Mouse (Mus musculus): ENCODE measurements around the gene Slc25a13. TPM values are rescaled to one million over a fixed set of nuclear protein-coding genes. Genes with fewer than 3 reads are reported as not detected.

Gene Slc25a13
- total RNA-seq, 2 experiments from 2014 or later, result 124 to 140 TPM

DNA sequence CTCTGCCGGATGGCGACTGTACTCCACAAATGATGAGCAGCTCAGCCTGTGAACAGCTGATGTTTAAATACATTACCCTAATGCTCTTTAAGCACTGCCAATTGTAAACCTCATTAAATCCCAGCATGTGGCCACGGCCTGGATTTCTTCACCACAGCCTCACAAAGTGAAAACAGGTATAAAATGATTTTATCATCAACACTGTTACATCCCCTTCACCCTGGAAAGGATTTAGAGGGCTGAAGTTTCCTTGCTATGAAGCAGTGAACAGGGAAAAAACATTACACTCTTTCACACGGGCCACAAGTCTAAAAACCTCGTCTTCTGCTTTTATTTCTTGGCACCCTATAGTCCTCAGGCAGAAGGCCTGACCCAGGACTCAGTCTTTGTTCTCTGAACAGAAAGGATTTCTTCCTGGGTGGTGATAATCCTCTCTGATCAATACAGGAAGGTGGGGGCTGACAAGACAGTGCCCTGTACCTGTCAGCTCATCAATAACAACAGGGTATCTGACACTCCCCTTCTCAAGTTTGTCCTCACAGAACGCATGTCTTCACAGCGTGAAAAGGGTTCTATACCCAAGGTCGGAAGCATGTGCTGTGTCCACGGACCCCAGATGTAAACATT lies 42.9 kb downstream of the Slc25a13 start:
- no peak for DNase-seq (ENCODE audit: low spot score)
- intact Hi-C loops (cut with DNase I), result no loop called here

GRCm38 (mm10) chr6:6173166-6173934 lies 43.6 kb downstream of the Slc25a13 start:
- DNase-seq (ENCODE audit: low spot score), result no peak
- intact Hi-C loops (cut with DNase I), result no loop called here

DNA sequence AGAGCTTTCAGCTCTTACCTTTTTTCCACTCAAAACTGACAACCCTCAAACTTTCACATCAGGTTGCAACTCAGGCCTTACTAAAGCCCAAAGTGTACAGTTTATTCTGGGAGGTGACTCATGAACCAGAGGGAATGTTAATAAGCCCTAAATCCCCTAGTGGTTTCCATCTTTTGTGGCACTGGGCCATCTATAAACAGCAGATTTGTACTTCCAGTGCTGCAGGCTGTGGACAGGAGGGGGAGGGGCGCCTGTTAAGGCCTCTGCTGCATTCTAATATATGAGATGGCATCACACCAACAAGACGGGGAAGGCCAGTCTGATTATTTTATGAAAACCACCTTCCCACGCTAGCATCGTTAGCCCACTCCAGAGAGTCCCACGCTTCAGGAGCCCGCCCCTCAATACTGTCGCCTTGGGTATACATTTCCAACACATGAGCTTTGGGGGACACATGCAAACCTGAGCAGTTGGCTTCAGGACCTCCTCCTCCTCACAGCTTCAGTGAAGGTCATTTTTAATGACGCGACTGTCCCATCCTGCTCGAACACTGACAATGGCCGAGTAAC lies 48.3 kb downstream of the Slc25a13 start:
- DNase-seq (ENCODE audit: low spot score), result no peak
- intact Hi-C loops (cut with DNase I), result no loop called here

DNA sequence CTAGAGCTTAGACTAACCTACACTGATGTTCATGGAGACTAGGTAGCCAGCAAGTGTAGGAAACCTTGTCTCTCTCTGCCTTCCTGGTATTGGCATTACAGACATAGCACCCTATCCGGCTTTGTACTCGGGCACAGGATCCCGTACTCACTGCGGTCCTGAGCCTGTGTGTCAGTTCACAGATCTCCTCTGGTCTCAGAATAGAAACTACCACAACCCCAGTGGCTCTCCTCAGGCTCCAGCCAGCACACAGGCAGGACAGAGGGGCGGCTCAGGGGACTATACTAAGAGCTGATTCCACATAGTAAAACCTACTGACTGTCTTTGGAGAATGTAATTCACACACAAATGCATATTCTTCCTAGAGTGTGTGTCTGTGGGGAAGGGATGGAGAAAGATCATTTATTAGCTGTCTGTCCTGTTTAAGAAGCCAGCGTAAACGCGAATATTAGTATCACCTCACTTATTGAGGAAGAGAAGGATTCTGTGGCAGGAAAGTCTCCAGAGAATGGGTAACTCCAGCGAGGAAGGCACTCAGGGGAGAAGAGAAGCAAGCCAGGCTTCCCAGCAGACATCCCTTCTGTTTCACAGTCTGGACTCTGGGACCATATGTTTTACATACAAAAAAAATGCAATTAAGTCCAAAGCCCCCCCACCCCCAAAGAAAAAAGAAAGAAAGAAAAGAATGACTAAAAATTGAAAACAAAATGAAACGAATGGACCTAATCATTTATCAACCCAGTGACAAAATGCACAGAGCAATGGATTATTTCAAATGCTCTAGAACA lies 49.4 kb downstream of the Slc25a13 start:
- intact Hi-C loops (cut with DNase I), result no loop called here
- DNase-seq (ENCODE audit: low spot score), result no peak

DNA sequence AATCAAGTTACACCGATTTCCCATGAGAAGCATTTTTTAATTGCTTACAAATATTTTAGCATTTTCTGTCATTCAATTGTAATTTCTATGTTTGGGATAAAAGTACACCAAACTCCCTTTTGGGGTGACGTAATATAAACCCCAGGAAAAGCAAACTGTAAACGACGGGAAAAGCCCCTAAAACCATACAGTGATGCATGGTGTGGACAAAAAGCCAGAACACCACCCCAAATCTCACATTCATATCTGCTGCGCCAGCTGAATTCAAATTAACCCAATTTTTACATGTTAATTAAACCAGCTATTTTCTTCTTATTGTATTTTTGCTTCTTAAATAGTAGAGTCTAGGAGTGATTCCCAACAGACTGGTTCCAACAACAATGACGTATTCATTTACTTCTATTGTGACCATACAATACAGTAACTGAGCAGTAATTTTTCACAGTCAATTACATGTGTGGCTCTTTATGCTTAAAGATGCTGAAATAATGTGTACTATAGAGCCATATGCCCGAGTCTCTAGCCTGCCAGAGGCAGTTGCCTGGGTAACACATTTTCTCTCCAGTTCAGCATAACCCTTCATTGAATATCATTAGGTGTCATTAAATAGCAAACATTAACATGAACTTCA lies 53.9 kb downstream of the Slc25a13 start:
- no peak for DNase-seq (ENCODE audit: low spot score)
- intact Hi-C loops (cut with DNase I), result no loop called here

DNA sequence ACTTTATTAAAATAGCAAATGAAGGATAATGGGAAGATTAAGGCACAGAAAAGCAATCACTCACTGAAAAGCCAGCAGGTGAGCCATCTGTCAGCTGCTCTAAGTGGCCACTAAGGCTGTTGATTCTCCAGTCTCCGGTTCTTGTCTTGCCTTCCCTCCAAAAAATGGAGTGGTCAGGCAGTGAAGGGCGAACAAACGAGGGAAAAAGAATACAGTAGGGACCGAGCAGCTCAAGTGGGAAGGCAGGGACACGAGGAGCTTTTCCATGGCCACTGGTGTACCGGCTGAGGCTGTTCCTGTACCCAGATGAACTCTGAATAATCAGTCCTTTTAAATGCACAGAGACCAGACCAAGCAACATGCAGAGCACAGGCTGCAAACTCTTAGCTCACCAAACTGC lies 54.8 kb downstream of the Slc25a13 start:
- no peak for DNase-seq (ENCODE audit: low spot score)
- intact Hi-C loops (cut with DNase I), result no loop called here

- DNase-seq (ENCODE audit: low spot score), result no peak
- intact Hi-C loops (cut with DNase I), result no loop called here
Observed at GRCm38 (mm10) chr6:6160645-6161426, 56.1 kb downstream of the Slc25a13 start.

DNA sequence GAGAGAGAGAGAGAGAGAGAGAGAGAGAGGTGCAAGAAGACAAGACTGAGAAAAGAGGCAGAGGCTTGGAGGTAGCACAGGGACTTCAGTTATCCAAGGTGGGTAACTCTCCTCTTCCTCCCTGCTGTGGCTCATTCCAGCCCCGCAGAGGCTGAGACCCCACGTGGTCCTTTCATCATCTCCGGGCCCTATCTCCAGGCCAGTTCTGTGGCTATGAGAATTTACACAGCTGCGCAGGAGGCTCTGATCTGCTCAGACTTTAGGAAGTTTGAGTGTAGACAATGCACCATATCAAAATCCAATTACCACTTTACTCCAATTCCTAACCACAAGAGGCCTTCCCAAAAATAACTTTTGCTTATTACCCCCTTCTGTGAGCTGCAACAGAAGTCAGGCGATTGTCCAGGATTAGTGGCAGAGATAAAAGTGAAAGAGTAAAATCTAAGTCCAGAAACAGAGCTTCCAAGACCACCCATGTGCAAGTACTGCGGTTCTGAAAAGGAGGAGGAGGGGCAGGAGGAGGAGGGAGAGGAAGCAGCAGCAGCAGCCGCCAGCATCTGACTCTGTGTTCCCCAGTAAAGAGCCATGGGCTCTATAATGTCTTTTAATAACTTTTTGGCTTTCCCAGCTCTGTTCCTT lies 57.6 kb downstream of the Slc25a13 start:
- DNase-seq (ENCODE audit: low spot score), result no peak
- intact Hi-C loops (cut with DNase I), result no loop called here

GRCm38 (mm10) chr6:6153426-6153825 lies 63.5 kb downstream of the Slc25a13 start:
- intact Hi-C loops (cut with DNase I), result no loop called here
- DNase-seq (ENCODE audit: low spot score), result no peak

DNA sequence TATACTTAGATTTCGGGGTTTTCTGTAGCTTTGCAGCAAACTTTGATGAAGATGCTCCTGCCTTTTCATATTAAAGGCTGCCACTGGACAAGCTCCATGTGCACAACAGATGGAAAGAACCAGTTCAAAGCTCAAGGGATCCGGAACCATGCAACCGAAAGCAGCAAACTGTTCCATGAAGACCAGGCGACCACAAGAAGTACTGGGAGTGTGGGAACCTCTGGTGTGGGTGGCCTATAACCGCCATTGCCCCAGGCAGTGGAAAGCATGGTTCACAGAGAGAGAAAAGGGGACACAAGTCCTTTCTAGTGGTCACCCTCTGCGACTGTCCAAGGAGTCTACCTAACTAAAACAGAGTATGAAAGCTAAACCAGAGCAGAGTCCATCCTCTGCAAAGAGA lies 66.2 kb downstream of the Slc25a13 start:
- intact Hi-C loops (cut with DNase I), result no loop called here
- no peak for DNase-seq (ENCODE audit: low spot score)

- no peak for DNase-seq (ENCODE audit: low spot score)
- intact Hi-C loops (cut with DNase I), result no loop called here
Observed at GRCm38 (mm10) chr6:6149751-6150150, 67.2 kb downstream of the Slc25a13 start.

GRCm38 (mm10) chr6:6149329-6149728 lies 67.6 kb downstream of the Slc25a13 start:
- intact Hi-C loops (cut with DNase I), result no loop called here
- DNase-seq (ENCODE audit: low spot score), result no peak

- intact Hi-C loops (cut with DNase I), result no loop called here
- no peak for DNase-seq (ENCODE audit: low spot score)
Observed at GRCm38 (mm10) chr6:6145412-6145811, 71.6 kb downstream of the Slc25a13 start.

DNA sequence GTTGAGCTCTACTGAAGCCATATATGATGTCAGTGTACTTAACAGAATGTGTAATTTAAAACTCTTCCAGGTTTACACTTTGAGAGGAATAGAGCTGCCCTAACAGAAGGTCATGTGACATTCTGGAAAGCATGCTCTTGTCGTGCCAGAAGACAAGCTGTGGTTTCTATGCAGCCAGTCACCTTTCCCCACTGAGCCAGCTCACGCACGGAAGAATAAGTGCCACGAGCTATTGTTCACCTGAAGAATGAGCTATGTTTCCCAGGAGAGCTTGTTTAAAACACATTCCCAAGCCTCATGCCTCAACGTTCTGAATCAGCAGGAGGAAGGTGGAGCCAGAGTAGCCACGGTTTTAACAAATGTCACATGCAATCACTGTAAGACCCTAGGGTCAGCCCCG lies 73.4 kb downstream of the Slc25a13 start:
- intact Hi-C loops (cut with DNase I), result no loop called here

GRCm38 (mm10) chr6:6140370-6140769 lies 76.6 kb downstream of the Slc25a13 start:
- no peak for DNase-seq (ENCODE audit: low spot score)
- intact Hi-C loops (cut with DNase I), result no loop called here

More for the DNA sequence above, 73.4 kb downstream of the Slc25a13 start:
- no peak for DNase-seq (ENCODE audit: low spot score)

- intact Hi-C loops (cut with DNase I), result no loop called here
- DNase-seq (ENCODE audit: low spot score), result no peak
Observed at GRCm38 (mm10) chr6:6139061-6139460, 77.9 kb downstream of the Slc25a13 start.

DNA sequence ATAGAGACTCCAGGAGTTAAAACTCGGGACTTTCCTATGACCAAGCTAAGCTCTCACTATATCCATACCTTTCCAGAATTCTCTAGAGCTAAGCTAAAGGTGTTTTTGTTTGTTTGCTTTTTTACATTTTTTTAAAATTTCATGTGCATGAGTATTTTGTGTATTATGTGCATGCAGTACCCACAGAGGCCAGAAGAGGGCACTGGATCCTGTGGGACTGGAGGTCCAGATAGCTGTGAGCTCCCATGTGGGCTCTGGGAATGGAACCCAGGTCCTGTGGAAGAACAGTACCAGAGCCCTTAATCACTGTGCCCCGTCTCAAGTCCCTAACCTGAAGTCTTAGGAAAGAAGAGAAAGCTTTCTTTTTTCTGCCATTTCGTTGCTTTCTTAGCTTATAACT lies 80.2 kb downstream of the Slc25a13 start:
- intact Hi-C loops (cut with DNase I), result no loop called here
- DNase-seq (ENCODE audit: low spot score), result no peak

DNA sequence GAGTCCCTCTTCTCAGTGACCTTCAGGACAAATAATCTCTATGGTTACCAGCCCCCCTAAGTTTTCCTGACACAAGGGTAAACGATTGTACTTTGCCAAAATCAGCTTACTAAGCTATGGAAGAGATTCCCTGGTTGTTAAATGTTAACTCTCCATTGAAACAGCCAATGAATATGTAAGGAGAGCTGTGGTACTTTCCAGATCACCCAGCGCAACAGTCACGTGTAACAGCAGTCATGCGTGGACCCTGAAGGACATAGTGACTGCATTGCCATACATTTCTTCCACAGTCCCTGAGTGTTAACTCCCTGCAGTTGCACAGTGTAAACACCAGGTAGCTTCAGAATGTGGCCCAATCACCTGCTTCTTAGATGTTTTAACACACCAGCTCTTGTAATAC lies 82.0 kb downstream of the Slc25a13 start:
- intact Hi-C loops (cut with DNase I), result no loop called here
- no peak for DNase-seq (ENCODE audit: low spot score)

GRCm38 (mm10) chr6:6133556-6134050 lies 83.4 kb downstream of the Slc25a13 start:
- intact Hi-C loops (cut with DNase I), result no loop called here
- DNase-seq (ENCODE audit: low spot score), result no peak

Data from heart, postnatal 25 days (tissue).